Mouse (Mus musculus) kidney, embryonic 16.5 days (tissue): ENCODE measurements around the gene Rbm6. TPM values are rescaled to one million over a fixed set of nuclear protein-coding genes. Genes with fewer than 3 reads are reported as not detected.

Experiments used
- polyA plus RNA-seq: library from polyadenylated mRNA; unstranded; fragments of >200 nt; fragmentation: Nextera tagmentation; extraction: Ambion mirVana; gene quantifications from 2 replicates; pipeline ENCODE4 v1.2.1, GENCODE M21; 2015

Gene Rbm6
- polyA plus RNA-seq, 1 experiment from 2014 or later, result 71.5 TPM

Other genes starting within 250 kb of the Rbm6 start
- gene Gnai2, start 237.9 kb downstream of the Rbm6 start, polyA plus RNA-seq, result 447 and 455 TPM in 2 replicates
- gene Slc38a3, start 203.7 kb downstream of the Rbm6 start, polyA plus RNA-seq, result 12.4 and 12.9 TPM in 2 replicates
- 2.8 and 3.0 TPM in 2 replicates for gene Gnat1, start 193.5 kb downstream of the Rbm6 start, polyA plus RNA-seq
- gene Sema3f, start 162.8 kb downstream of the Rbm6 start, polyA plus RNA-seq, result 20.9 and 25.7 TPM in 2 replicates
- 203 and 214 TPM in 2 replicates for gene Rbm5, start 102.2 kb downstream of the Rbm6 start, polyA plus RNA-seq
- 12.9 and 13.6 TPM in 2 replicates for gene Mon1a, start 14.9 kb upstream of the Rbm6 start, polyA plus RNA-seq
- gene Mst1r, start 33.6 kb upstream of the Rbm6 start, polyA plus RNA-seq, result 2.1 and 2.8 TPM in 2 replicates
- not detected in 2 replicates for gene Actl11, start 55.2 kb upstream of the Rbm6 start, polyA plus RNA-seq
- 2.0 and 2.2 TPM in 2 replicates for gene Camkv, start 62.4 kb upstream of the Rbm6 start, polyA plus RNA-seq
- 23.3 and 24.5 TPM in 2 replicates for gene Traip, start 76.9 kb upstream of the Rbm6 start, polyA plus RNA-seq
- 20.2 and 22.2 TPM in 2 replicates for gene Uba7, start 102.3 kb upstream of the Rbm6 start, polyA plus RNA-seq
- gene Gm20661, start 109.8 kb upstream of the Rbm6 start, polyA plus RNA-seq, result 5.3 and 7.5 TPM in 2 replicates
- gene Inka1, start 112.6 kb upstream of the Rbm6 start, polyA plus RNA-seq, result 68.0 and 79.4 TPM in 2 replicates
- 10.5 and 11.8 TPM in 2 replicates for gene Cdhr4, start 119.3 kb upstream of the Rbm6 start, polyA plus RNA-seq
- 0.64 and 1.1 TPM in 2 replicates for gene Gm20662, start 123.1 kb upstream of the Rbm6 start, polyA plus RNA-seq
- 59.2 and 61.8 TPM in 2 replicates for gene Ip6k1, start 129.3 kb upstream of the Rbm6 start, polyA plus RNA-seq
- gene Gmppb, start 176.0 kb upstream of the Rbm6 start, polyA plus RNA-seq, result 30.9 and 32.4 TPM in 2 replicates
- gene Amigo3, start 179.9 kb upstream of the Rbm6 start, polyA plus RNA-seq, result 2.9 and 3.3 TPM in 2 replicates
- gene Mst1, start 207.2 kb upstream of the Rbm6 start, polyA plus RNA-seq, result 0.10 and 0.21 TPM in 2 replicates
- gene Rnf123, start 210.1 kb upstream of the Rbm6 start, polyA plus RNA-seq, result 37.2 and 44.3 TPM in 2 replicates
- gene Apeh, start 221.4 kb upstream of the Rbm6 start, polyA plus RNA-seq, result 87.8 and 93.0 TPM in 2 replicates